Mouse (Mus musculus) stomach, postnatal 0 days (tissue): ENCODE data around the gene Sec14l3.

Source experiments
- CTCF ChIP-seq: IDR thresholded peaks from 2 replicates; pipeline ENCODE4 v1.5.1; 2016; ENCODE audit warnings: antibody characterized with exemption, low read depth, mild to moderate bottlenecking, moderate library complexity
- EP300 ChIP-seq: optimal IDR thresholded peaks from 2 replicates; pipeline ENCODE3; 2016; ENCODE audit warnings: antibody characterized with exemption

- TF ChIP-seq CTCF (no peak), EP300 (no peak)
These were observed 32.7 kb upstream of the Sec14l3 start for GRCm38 (mm10) chr11:4031961-4032360.
